Mouse (Mus musculus): Measurements from ENCODE around the gene Snapin.

The Snapin gene

GRCm38 (mm10) chr3:90503444-90503843, 12.6 kb upstream of the Snapin start:
- DNase-seq, result no peak

- DNase-seq, result no peak
Observed at GRCm38 (mm10) chr3:90497597-90497996, 6.8 kb upstream of the Snapin start.

DNA sequence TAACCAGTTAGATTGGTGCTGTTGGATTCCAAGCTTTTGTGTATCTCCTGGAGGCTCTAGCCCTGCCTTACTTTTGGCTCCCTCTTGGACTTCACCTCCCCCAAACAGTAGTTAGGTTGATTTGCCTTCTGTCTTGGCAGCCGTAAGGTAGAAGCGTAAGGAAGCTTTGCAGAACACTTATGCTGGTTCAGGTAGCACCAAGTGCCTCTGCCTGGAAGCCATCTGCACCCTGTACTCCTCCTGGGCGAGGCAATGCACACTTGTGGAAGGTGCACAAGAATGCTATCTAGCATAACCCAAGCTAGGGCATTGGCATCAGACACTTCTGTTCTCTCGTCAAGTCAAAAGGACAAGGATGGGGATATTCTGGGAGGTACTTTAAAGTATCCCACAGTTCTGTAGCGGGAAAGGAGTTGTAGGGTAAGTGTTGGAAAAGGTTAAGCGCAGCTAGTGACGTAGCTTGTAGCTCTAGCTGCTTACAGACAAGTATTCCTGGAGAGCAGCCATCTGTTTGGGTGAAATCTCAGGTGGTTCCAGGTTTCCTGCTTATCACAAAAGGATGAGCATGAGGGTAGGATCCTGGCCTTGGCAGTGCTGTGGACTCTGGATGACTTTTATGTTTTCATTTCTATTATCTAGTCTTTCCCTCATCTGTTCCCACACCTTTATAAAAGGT, 5.2 kb upstream of the Snapin start:
- DNase-seq, result no peak

- DNase-seq, result no peak
Observed at GRCm38 (mm10) chr3:90493831-90494540, 3.2 kb upstream of the Snapin start.

DNA sequence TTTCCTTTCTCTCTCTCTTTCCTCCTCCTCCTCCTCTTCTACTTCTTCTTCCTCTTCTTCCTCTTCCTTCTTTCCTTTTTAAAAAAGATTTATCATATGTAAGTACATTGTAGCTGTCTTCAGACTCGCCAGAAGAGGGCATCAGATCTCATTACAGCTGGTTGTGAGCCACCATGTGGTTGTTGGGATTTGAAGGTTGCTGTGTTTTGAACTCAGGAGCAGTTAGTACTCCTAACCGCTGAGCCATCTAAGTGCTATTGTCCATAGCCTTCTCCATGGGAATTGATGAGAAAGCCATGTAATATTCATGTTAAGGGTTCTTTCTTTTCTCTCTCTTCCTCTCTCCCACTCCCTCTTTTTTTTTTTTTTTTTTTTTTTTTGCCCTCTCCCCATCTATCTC, 517 bp upstream of the Snapin start:
- no peak for DNase-seq

GRCm38 (mm10) chr3:90488576-90488975, 2.3 kb downstream of the Snapin start:
- no peak for DNase-seq

DNA sequence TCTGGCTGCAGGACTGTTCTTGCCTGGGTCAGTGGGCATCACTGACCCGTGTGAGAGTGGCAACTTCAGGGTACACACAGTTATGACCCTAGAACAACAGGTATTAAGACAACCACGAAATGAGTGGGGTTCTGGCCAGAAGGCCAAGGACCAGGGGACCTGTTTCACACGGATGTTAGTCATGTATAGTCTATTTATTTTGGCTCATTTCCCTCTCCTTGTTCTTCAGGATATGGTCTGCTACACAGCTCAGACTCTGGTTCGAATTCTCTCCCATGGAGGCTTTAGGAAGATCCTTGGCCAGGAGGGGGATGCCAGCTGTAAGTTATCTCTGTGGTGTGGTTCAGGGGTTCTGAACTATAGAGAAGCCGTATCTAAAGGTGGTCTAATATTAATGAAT, 3.8 kb downstream of the Snapin start:
- DNase-seq, result no peak

- peak; percentile 95 for DNase-seq
Observed at GRCm38 (mm10) chr3:90475831-90476611, 14.8 kb downstream of the Snapin start, which contains the start of gene Ilf2. TSS of gene Ilf2 (plus strand) at chr3:90476126.

DNA sequence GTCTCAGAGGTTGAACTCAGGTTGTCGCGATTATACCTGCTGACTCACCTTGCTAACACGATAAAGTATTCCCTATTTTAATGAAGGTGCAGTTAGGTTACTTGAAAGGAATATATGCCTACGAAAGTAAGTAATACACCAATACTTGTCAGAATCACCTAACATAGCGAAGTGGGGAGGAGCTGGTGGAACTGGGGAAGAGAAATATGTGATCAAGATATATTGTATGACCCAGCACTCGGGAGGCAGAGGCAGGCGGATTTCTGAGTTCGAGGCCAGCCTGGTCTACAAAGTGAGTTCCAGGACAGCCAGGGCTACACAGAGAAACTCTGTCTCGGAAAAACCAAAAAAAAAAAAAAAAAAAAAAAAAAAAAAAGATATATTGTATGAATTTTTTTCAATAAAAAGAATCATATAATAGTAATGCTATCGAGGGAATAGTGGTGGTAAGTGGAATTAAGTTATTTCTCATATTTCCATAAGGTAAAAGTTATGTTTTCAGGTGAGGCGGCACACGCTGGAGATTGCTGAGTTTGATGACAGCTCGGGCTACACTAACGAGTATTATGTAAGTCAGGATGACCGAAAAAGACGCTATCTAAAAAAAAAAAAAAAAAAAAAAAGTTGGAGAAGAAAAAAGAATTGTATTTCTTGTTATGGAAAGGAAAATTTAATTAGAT, 15.5 kb downstream of the Snapin start:
- DNase-seq, result no peak

DNA sequence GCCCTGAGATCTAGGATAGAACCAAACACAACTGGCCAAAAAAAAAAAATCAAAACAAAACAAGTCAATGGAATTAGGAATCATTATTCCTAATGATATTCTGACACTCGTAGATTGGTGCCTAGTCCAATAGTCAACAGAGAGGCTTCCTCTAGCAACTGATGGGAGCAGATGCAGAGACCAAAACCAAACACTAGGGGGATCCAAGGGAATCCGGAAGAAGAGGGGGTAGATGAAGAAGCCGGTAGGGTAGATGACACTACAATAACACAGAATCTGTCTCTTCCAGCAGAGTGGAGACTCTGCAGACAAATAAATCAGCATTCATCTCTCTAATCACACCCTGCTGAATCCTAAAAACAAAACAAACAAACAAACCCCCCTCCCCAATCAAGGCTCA, 18.6 kb downstream of the Snapin start:
- DNase-seq, result no peak

GRCm38 (mm10) chr3:90467618-90468300, 23.1 kb downstream of the Snapin start:
- DNase-seq, result no peak

DNA sequence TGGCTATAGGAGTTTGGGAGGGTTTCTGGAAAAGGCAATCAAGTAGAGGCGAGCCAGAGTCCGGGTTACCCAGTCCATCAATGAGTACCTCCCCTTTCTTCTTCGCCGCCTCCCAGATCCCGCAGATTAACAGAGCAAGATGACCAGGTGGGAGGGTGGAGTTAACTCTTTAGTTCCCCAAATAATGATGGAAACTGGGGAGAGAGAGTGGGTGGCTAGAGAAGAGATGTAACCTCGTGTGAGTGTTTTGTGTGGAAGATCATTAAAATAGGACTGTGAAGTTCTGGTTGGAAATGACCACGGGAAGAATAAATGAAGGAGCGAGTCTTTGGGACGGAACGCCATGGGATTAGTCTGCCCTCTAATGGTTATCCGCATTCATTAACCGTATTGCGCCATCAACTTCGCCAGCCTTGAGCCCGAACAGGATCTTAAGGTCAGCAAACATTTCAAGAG, 24.5 kb downstream of the Snapin start:
- peak; percentile 55 for DNase-seq

- DNase-seq, result peak; percentile 15
Observed at GRCm38 (mm10) chr3:90465686-90466310, 25.0 kb downstream of the Snapin start, which contains the start of gene Npr1. TSS of gene Npr1 (minus strand) at chr3:90465866.

DNA sequence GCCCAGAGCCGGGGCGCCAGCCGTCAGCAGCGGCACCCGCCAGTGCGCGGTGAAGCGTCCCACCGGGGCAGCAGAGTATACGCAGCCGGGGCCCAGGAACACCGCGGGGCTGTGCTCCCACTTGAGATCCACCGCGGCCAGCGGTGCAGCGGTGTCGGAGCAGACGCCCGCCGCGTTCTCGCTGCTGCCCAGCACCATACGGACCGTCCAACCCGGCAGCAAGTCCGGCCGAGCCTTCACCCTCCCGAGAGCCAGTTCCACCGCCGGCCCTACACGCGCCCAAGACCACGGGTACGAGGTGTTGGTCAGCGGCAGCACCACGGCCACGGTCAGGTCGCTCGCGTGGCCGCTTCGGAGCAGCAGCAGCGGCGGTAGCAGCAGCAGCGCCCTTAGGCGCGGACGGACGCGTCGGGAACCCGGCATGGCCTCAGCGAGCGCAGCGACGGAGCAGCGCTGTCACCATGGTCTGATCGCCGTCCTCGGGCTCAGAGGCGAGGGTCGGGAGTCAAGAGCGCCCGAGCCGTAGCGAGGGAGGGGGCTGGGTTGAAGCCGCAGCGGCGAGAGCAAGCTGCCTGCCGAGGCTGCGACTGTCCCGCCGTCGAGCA, 25.6 kb downstream of the Snapin start:
- no peak for DNase-seq

GRCm38 (mm10) chr3:90464552-90465080, 26.2 kb downstream of the Snapin start:
- no peak for DNase-seq

- no peak for DNase-seq
Observed at GRCm38 (mm10) chr3:90462579-90462978, 28.3 kb downstream of the Snapin start.

DNA sequence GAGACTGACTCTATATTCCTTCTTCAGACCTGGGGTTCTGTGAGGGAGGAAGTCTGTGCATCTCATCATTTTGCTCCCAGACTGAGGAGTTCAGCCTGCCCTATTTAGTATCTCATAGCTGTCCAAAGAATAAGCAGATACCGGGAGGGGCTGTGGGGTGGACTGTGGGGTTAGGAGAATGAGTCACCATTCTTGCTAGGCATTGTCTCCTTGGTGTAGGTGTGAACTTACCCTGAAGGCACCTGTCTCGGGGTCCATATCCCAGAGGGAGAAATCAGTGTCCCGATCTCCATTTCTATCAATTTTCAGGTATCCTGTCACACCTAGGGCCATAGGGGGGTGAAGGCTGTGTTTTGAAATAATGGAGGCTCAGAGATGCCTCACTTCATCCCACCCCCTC, 28.9 kb downstream of the Snapin start:
- no peak for DNase-seq

DNA sequence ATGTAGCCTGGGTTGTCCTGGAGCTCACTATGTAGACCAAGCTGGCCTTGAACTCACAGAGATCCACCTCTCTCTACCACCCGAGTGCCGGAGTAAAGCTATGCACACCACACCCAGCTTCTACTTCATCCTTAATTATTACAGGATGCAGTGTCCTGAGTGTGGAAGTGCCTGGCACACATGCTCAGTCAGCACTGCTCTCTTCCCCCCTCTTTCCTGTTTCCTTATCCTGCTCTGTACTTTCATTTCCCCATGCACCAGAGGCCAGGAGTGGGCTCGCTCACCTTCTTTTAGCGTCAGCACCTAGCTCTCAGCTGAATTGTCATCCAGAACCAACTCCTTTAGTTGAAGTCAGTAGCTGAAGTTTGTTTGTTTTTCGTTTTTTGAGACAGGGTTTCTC, 30.5 kb downstream of the Snapin start:
- no peak for DNase-seq

DNA sequence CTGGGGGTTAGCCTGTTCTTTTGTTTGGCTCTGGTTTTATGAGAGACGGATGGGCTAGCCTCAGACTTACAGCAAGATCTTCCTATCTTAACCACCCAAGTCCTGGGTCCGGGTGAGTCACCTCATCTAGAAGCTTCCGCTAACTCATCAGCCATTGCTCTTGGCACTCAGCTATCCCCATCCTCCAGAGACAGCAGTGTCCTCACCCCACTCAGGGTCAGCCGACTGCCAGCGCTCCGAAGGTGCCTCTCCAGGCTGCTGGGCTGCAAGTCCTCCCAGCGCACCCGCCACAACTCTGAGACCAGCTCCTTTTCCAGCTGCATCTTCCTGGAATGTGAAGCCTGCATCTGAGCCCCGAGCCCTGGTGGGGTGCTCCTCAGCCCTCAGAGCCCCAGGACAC, 31.1 kb downstream of the Snapin start:
- no peak for DNase-seq

DNA sequence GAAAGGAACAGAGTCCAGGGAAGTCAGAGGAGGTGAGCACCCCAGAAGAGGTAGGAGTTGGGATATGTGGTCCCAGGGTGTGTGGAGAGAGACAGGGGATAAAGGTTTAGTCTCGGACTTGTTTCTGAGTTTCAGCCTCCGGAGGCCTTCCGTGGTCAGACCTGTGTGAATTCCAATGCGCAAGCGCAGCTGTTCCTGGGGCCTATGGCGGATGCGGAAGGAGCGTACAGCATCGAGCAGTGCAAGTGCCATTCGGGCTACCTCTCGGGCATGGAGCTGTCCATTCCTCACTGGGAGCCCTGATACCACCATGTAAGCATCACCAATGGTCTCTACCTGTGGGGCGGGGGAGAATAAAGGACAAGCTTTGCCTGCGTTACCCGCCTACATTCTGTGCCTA, 35.9 kb downstream of the Snapin start:
- no peak for DNase-seq

DNA sequence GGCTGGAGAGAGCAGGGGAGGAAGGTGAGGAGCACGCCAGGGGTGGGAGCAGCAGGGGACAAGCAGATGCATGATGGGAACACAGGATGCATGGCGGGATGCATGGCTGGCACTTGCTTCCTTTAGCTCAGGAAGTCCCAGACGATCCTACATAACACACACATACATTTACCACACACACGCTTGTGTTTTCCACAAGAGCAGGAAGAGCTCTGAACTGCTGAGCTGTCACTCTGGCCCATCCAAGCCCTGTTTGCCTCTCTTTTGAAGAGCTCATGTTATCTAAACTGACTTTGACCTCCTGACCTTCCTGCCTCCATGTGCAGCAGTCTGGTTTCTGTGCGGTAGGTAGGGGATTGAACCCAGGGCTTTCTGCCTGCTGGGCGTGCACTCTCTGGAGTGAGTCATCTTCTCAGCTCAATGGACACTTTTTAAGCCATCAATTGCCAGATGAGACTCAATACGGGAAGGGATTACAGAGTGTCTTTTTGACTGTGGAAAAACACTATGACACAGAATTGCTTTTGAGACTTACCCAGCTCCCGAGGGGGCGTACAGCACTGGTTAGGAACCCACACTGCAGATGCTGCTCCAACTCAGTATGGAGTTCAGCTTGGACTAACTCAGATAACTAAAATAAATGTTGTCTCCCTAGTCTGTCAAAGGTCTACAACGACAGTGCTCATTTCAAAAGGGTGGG, 39.3 kb downstream of the Snapin start:
- no peak for DNase-seq
